Mouse (Mus musculus) gastrocnemius, adult 8-10 months (tissue): Measurements from ENCODE around the gene Nabp2. TPM values are rescaled to one million over a fixed set of nuclear protein-coding genes. Genes with fewer than 3 reads are reported as not detected.

Source experiments
- DNase-seq, 2 experiments: peaks; one replicate each; pipeline ENCODE4 v3.0.0; 2022; ENCODE audit warnings: low spot score in 2 of 2
- microRNA-seq: library from miRNA; unstranded; fragments of <30 nt; microRNA quantifications from one replicate; pipeline ENCODE4 v1.2.0, GENCODE M21; 2022
- total RNA-seq, 4 experiments: library from RNA; stranded (reverse); gene quantifications; 2 replicates each; pipeline ENCODE4 v1.2.4; 2022

The Nabp2 gene
- total RNA-seq, 4 experiments from 2014 or later: 59.0 to 70.3 (median 63.5) TPM

- DNase-seq: no peak
Measured at GRCm38 (mm10) chr10:128359226-128359625, 52.1 kb downstream of the Nabp2 start.

DNA sequence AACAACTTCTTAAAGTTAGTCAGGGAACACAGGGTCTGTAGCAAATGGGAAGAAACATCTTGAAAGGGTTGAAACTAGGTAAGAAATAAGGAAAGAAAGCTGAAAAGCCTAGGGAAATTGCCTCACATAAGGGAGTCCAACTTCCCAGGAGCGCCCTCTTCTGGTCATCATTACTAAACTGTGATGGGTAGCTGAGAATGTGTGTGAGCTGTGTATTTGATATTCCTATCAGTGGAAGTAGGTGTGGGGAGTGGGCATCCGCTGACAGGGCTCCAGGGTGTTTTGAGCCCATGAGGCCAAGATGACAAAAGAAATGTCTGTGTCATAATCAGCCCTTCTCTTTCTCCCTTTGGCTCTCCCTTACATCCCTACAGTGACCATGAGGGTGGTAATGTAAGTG, 52.5 kb downstream of the Nabp2 start:
- DNase-seq: no peak

Small RNA genes within 50 kb of the gene (microRNA-seq; reads per million reads assigned to microRNA genes)
- gene Gm25361 (not detected), gene Gm26308 (not detected), gene Mir6914 (not detected), gene Mir6915 (not detected), gene Mir8105 (not detected)

Other genes with a start within 250 kb of the Nabp2 start
- gene Rbms2, start 231.2 kb downstream of the Nabp2 start, total RNA-seq: 10 to 100 TPM; 53.5 to 63.6 (median 60.7) TPM
- gene Gls2, start 217.0 kb downstream of the Nabp2 start, total RNA-seq: under 1 TPM; 0.36 to 0.97 (median 0.58) TPM
- 10 to 100 TPM; 30.5 to 33.5 (median 32.4) TPM for gene Spryd4, start 199.7 kb downstream of the Nabp2 start, total RNA-seq
- gene Mip, start 185.7 kb downstream of the Nabp2 start, total RNA-seq: not detected
- 1 to 10 TPM; 1.4 to 1.9 (median 1.7) TPM for gene Timeless, start 179.4 kb downstream of the Nabp2 start, total RNA-seq
- under 1 TPM in 1 of 4 experiments, not detected in 3; 0.21 TPM for gene Apon, start 157.4 kb downstream of the Nabp2 start, total RNA-seq
- gene Apof, start 142.8 kb downstream of the Nabp2 start, total RNA-seq: not detected
- 1 to 10 TPM; 1.6 to 4.5 (median 2.4) TPM for gene Stat2, start 140.9 kb downstream of the Nabp2 start, total RNA-seq
- not detected for gene Il23a, start 112.7 kb downstream of the Nabp2 start, total RNA-seq
- gene Pan2, start 108.2 kb downstream of the Nabp2 start, total RNA-seq: 1 to 10 TPM; 2.6 to 3.9 (median 3.2) TPM
- 10 to 100 TPM; 51.0 to 56.9 (median 52.2) TPM for gene Cnpy2, start 89.0 kb downstream of the Nabp2 start, total RNA-seq
- gene Cs, start 73.8 kb downstream of the Nabp2 start, total RNA-seq: 100 to 1,000 TPM; 491 to 577 (median 541) TPM
- 100 to 1,000 TPM; 409 to 479 (median 445) TPM for gene Coq10a, start 42.5 kb downstream of the Nabp2 start, total RNA-seq
- gene Ankrd52, start 34.4 kb downstream of the Nabp2 start, total RNA-seq: 10 to 100 TPM; 38.7 to 48.8 (median 43.2) TPM
- not detected for gene Slc39a5, start 10.3 kb downstream of the Nabp2 start, total RNA-seq
- gene Rnf41, start 165 bp upstream of the Nabp2 start, total RNA-seq: 10 to 100 TPM; 13.6 to 14.7 (median 14.1) TPM
- 10 to 100 TPM; 45.6 to 53.3 (median 49.5) TPM for gene Smarcc2, start 47.8 kb upstream of the Nabp2 start, total RNA-seq
- 100 to 1,000 TPM; 125 to 188 (median 158) TPM for gene Myl6, start 82.7 kb upstream of the Nabp2 start, total RNA-seq
- 10 to 100 TPM in 2 of 4 experiments, 1 to 10 TPM in 2; 8.7 to 11.7 (median 10.0) TPM for gene Myl6b, start 87.2 kb upstream of the Nabp2 start, total RNA-seq
- 10 to 100 TPM; 10.4 to 13.5 (median 13.4) TPM for gene Esyt1, start 114.4 kb upstream of the Nabp2 start, total RNA-seq
- 1 to 10 TPM; 5.7 to 7.5 (median 6.7) TPM for gene Zc3h10, start 136.3 kb upstream of the Nabp2 start, total RNA-seq
- 1,000 to 10,000 TPM in 2 of 4 experiments, 100 to 1,000 TPM in 2; 907 to 1,327 (median 1,023) TPM for gene Rpl41, start 137.8 kb upstream of the Nabp2 start, total RNA-seq
- gene Pa2g4, start 154.5 kb upstream of the Nabp2 start, total RNA-seq: 10 to 100 TPM; 29.0 to 39.9 (median 33.1) TPM
- 1 to 10 TPM; 2.1 to 2.7 (median 2.2) TPM for gene Erbb3, start 178.2 kb upstream of the Nabp2 start, total RNA-seq
- 100 to 1,000 TPM; 166 to 361 (median 250) TPM for gene Rps26, start 215.3 kb upstream of the Nabp2 start, total RNA-seq
- under 1 TPM in 3 of 4 experiments, not detected in 1; 0.24 to 0.51 (median 0.34) TPM for gene Ikzf4, start 234.5 kb upstream of the Nabp2 start, total RNA-seq